Mouse (Mus musculus) cerebellum, adult 2 months (tissue): ENCODE measurements at regions not wholly inside any gene's neighbourhood (a gene's known extent, or its start where the extent isn't known, plus 50 kb on each side); places are given as distances from the start of the nearest gene placed in this dataset.

Experiments
- CTCF ChIP-seq: fragments of 200-500 bp; IDR thresholded peaks from 2 replicates; pipeline ENCODE4 v1.5.1; 2011; ENCODE audit warnings: low read depth, mild to moderate bottlenecking, control low read depth, low read length, moderate library complexity, borderline replicate concordance; ENCODE audit not compliant: insufficient read depth
- POLR2A ChIP-seq: fragments of 200-500 bp; IDR thresholded peaks from 2 replicates; pipeline ENCODE4 v1.6.1; 2011; ENCODE audit warnings: low read length, control low read depth, borderline replicate concordance; ENCODE audit not compliant: insufficient read depth

GRCm38 (mm10) chr13:114603341-114603740 is 144.6 kb upstream of the Fst start:
- TF ChIP-seq POLR2A (no peak), CTCF (no peak)
